Mouse (Mus musculus): ENCODE data around the gene Ccdc120. TPM values are rescaled to one million over a fixed set of nuclear protein-coding genes. Genes with fewer than 3 reads are reported as not detected.
"Not testable (repeated sequence)": the region's sequence is repeated elsewhere in the genome, so short reads cannot be mapped to it uniquely, and the experiment has no call there.

Gene Ccdc120
- total RNA-seq, 2 experiments from 2014 or later, result 19.5 to 22.1 TPM

DNA sequence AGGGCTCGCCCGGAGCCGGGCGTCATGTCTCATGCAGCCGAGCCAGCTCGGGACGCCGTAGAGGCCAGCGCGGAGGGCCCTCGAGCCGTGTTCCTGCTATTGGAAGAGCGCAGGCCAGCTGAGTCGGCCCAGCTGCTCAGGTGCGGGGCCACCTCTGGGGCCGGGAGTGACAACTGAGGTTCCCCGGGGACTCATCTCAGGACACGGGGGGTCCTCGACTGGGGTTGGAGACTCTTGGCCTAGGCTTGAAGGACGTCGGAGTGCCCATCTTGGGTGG, 12.2 kb upstream of the Ccdc120 start:
- no peak for DNase-seq (ENCODE audit: low spot score in 2 of 2)
- intact Hi-C loops (cut with DNase I), result no loop called here

GRCm38 (mm10) chrX:7762137-7762920, 11.6 kb upstream of the Ccdc120 start, which contains the start of gene Tfe3:
TSS of gene Tfe3 (plus strand) at chrX:7762560.
- intact Hi-C loops (cut with DNase I), result no loop called here
- peak; percentile 84 to 96 for DNase-seq (ENCODE audit: low spot score in 2 of 2)

DNA sequence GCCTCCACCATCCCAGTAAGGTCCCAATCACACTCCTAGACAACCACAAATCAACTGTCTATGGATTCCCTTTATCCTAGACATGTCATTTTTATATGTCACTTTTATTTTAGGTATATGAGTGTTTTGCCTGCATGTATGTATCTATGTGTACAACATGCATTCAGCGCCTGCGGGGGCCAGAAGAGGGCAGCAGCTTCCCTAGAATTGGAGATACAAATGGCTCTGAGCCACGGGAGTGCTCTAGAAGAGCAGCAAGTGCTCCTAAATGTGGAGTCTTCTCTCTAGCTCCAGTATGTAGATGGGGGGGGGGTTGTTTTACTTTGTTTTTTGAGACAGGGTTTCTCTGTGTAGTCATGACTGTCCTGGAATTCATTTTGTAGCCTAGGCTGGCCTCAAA, 2.9 kb upstream of the Ccdc120 start:
- intact Hi-C loops (cut with DNase I), result not testable (repeated sequence)
- peak in 1 of 2 experiments; percentile 20 for DNase-seq (ENCODE audit: low spot score in 2 of 2)

GRCm38 (mm10) chrX:7745429-7745828, 5.3 kb downstream of the Ccdc120 start:
- intact Hi-C loops (cut with DNase I), result no loop called here

GRCm38 (mm10) chrX:7744940-7745339, 5.8 kb downstream of the Ccdc120 start:
- intact Hi-C loops (cut with DNase I), result no loop called here

More at GRCm38 (mm10) chrX:7745429-7745828, 5.3 kb downstream of the Ccdc120 start:
- DNase-seq (ENCODE audit: low spot score in 2 of 2), result no peak

GRCm38 (mm10) chrX:7743470-7743869, 7.2 kb downstream of the Ccdc120 start:
- no peak for DNase-seq (ENCODE audit: low spot score in 2 of 2)

More at GRCm38 (mm10) chrX:7744940-7745339, 5.8 kb downstream of the Ccdc120 start:
- DNase-seq (ENCODE audit: low spot score in 2 of 2), result no peak

DNA sequence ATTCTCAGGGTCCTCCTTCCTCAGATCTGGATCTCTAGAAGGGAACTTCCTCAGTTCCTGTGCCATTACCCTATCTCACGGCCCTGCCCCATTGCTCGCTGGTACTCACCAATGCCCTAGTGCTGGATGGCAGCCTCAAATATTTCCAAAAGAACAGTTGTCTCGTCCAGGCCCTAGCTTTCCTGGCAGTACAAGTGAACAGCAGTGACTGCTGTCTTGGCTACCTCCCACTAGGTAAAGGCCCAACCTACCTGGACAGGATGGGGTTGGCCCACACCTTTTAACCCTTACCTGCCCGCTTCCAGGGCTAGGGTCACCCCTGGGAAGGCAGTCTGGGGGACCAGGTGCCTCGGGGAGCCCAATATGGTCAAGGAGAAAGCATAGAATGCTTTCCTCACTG, 9.6 kb downstream of the Ccdc120 start:
- DNase-seq (ENCODE audit: low spot score in 2 of 2), result no peak
- intact Hi-C loops (cut with DNase I), result no loop called here

More at GRCm38 (mm10) chrX:7743470-7743869, 7.2 kb downstream of the Ccdc120 start:
- intact Hi-C loops (cut with DNase I), result no loop called here

DNA sequence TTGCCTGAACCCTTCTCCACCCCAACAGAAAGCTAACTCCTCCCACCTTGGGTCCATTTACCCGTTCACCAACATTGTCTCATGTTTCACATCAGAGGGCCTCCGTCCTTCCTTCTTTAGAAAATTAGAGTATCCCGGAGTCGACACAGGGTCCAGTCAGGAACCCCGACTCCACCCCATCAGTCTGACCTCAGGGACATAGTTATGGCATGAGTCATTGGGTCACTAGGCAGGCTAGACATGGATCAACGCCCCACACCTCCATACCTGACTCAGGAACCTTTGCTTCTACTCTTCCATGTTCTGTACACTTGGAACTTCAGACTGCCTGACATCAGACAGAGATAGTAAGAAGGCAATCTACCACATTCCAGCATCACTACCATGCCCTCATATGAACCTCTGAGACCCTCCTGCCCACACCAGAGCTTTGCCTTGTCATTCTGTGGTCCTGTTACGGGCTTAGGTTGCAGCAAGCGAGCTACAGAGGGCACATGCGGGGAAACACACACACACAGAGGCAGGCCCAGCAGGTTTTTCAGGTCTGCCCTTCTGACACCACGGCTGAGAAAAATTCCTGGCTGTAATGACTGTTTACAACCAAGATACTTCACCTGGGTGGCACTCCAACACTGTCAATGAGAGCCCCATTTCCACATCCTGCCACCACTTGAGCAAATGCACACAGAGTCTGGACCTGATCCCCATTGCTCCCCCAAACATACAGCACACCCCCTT, 10.5 kb downstream of the Ccdc120 start:
- intact Hi-C loops (cut with DNase I), result no loop called here

DNA sequence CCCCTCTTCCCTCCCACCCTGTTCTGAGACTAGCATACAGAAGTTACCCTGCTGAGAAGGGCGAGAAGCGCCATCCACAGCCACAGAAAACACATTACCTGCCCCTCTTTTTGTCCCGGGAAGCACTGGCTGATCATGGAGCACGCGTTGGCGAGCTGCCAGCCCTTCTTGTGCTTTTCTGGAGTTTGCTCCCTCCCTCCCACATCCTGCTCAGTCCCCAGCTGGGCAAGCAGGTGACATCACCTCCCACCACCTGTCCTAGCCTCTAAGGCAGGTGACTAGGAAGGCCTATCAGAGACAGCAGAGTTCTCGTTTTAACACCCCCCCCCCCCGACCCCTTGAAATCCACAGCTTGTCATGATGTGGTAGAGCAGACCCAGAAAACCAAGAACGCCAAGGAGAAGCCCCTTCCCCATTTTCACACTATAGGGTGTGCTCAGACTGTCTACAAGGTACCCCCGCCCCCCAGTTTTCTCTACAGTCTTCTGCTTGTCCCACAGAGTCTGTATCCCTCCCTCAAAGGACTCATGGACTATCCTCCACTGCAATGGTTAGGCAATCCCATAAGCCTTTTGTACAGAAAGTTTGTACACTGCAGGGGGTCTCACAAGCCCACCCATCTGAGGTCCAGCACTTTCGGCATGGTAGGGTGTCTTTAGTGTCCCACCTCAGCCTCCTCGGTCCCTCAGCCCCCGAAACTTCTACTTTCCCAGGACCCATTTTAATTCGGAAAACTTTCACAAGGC, 11.2 kb downstream of the Ccdc120 start:
- intact Hi-C loops (cut with DNase I), result no loop called here
- DNase-seq (ENCODE audit: low spot score in 2 of 2), result no peak

More for the DNA sequence above, 10.5 kb downstream of the Ccdc120 start:
- no peak for DNase-seq (ENCODE audit: low spot score in 2 of 2)

DNA sequence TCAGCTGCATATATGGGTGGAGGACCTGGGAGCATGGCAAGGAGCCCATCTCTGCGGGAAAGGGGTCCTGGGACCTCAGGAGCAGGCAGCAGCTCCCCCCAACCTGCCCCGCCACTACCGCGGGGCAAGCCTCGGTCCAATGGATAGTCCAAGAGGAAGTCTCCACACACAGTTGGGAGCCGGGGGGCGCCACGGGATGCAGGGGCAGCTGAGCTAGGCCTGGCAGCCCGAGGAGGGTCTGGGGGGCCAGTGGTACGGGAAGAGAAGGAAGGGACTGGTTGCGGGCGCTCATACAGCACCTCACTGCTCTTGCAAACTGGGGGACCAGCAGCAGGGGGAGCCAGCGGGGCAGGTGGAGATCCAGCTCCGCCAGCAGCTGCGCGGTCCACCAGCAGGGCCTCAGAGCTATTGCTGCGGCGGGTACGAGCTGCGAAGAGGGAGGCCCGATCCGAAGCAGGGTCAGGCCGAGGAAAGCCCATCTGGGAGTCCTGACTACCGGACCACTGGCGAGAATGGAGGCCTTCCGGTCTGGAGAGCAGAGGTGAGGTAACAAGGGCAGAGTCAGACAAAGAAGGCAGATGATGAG, 17.0 kb downstream of the Ccdc120 start:
- intact Hi-C loops (cut with DNase I), result no loop called here
- DNase-seq (ENCODE audit: low spot score in 2 of 2), result peak in 1 of 2 experiments; percentile 35

GRCm38 (mm10) chrX:7728922-7729265, 21.8 kb downstream of the Ccdc120 start:
- no peak for DNase-seq (ENCODE audit: low spot score in 2 of 2)
- intact Hi-C loops (cut with DNase I), result no loop called here

GRCm38 (mm10) chrX:7728215-7728921, 22.3 kb downstream of the Ccdc120 start, which contains the start of gene Praf2:
TSS of gene Praf2 (plus strand) at chrX:7728439.
- peak; percentile 79 to 95 for DNase-seq (ENCODE audit: low spot score in 2 of 2)
- intact Hi-C loops (cut with DNase I), result no loop called here

DNA sequence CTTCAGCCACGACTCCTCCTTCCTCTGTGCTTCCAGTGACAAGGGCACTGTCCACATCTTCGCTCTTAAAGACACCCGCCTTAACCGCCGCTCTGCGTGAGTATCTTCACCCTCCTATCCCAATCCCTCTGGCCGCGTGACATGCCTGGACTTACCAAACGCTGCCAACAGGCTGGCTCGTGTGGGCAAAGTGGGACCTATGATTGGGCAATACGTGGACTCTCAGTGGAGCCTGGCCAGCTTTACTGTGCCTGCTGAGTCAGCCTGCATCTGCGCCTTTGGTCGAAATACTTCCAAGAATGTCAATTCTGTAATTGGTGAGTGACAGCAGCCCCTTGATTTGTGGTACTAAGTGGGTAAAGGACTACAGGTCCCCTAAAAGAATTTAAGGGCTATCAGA, 23.5 kb downstream of the Ccdc120 start:
- intact Hi-C loops (cut with DNase I), result no loop called here
- no peak for DNase-seq (ENCODE audit: low spot score in 2 of 2)

- intact Hi-C loops (cut with DNase I), result no loop called here
- no peak for DNase-seq (ENCODE audit: low spot score in 2 of 2)
These were observed 24.9 kb downstream of the Ccdc120 start for GRCm38 (mm10) chrX:7725841-7726240.

DNA sequence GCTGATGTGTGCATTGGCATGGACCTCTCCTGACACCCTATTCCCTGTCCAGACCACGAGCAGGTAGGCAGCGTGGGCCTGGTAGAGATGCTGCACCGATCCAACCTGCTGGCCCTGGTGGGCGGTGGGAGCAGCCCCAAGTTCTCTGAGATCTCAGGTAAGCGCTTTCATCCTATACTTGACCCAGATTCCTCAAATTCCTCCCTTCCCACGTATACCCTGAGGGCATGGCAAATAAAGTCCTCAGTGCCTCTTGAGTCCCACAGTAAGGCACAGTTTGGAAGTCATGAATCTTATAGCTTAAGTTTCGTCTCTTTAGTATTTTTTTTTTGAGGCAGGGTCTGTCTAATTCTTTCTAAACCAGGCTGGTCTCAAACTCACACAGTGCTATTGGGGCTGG, 26.6 kb downstream of the Ccdc120 start:
- DNase-seq (ENCODE audit: low spot score in 2 of 2), result no peak
- intact Hi-C loops (cut with DNase I), result no loop called here

- intact Hi-C loops (cut with DNase I), result no loop called here
- no peak for DNase-seq (ENCODE audit: low spot score in 2 of 2)
These were observed 28.0 kb downstream of the Ccdc120 start for GRCm38 (mm10) chrX:7722691-7723090.

GRCm38 (mm10) chrX:7722282-7722611, 28.5 kb downstream of the Ccdc120 start:
- no peak for DNase-seq (ENCODE audit: low spot score in 2 of 2)
- intact Hi-C loops (cut with DNase I), result no loop called here

DNA sequence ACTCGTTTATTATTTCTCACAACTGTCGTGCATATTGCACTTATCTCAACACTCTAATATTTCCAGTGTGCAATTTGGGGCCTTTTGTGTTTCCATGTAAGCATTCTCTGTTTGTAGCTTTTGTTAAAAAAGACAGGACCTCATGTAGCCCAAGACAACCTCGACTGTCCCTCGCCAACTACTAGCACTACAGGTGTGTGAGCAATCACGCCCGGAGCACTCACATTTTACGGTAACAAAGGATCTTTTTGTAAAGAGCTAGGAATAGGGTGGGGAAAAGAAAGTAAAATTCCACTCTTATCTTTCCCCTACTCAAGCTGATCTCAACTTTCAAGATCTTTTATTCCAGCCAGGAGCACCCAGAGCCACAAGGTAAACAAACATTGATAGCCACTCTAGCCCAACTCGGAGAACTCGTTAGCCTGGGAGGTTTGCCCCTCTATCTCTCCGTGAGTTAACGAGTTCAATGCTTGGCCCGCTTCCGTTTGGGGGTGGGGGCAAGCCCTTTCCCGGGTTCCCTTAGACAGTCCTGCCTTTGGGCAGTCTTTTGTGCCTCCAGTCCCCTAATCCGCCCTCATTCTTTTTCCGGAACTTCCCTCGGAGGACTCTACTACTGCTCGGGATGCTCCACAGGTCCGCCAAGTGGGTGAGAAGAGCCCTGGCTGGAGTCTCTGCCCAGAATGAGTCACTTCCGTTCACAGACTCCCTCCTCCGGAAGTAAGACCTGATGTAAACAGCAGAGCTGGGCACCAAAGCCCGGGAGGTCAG, 29.0 kb downstream of the Ccdc120 start, which contains the start of gene Gm45208:
TSS of gene Gm45208 (plus strand) at position 732 of the 768 bp plus-strand sequence.
- peak; percentile 61 to 81 for DNase-seq (ENCODE audit: low spot score in 2 of 2)
- intact Hi-C loops (cut with DNase I), result no loop called here

- DNase-seq (ENCODE audit: low spot score in 2 of 2); intact Hi-C loops (cut with DNase I): not testable (repeated sequence)
These were observed 34.6 kb downstream of the Ccdc120 start for GRCm38 (mm10) chrX:7716058-7716457.

Data from left cerebral cortex, postnatal 25 days (tissue).